Mouse (Mus musculus) stomach, postnatal 0 days (tissue): ENCODE data around the gene Fam187b.

Experiments used
- CTCF ChIP-seq: IDR thresholded peaks from 2 replicates; pipeline ENCODE4 v1.5.1; 2016; ENCODE audit warnings: antibody characterized with exemption, low read depth, mild to moderate bottlenecking, moderate library complexity
- EP300 ChIP-seq: optimal IDR thresholded peaks from 2 replicates; pipeline ENCODE3; 2016; ENCODE audit warnings: antibody characterized with exemption

- TF ChIP-seq EP300 (no peak), CTCF (no peak)
These were observed 20.9 kb upstream of the Fam187b start for GRCm38 (mm10) chr7:30952441-30953265.
